Mouse (Mus musculus): ENCODE data around the gene Atxn2.

DNA sequence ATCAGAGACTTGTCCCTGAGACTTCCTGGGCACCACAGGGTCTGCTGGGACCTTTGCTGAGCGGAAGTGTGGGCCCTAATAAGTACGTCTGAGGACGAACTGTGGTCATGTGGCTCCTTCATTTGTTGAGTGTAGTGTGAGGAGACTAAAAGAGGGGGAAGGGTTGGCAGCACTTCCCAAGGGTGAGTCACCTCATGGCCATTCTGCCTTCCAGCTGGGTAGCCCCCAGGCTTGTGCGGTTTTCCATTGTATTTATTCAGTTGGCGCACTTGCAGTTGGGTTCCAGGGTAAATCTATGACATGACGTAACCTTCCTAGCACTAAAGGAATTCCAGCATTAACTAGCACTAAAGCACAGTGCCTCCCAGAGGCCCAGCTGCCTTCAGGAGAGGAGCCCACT is 25.6 kb upstream of the Atxn2 start:
- TF ChIP-seq CTCF (IDR thresholded peaks at IDR 0.05; ENCODE audit: control insufficient read depth, insufficient read depth, low read length) (no peak), POLR2A (IDR thresholded peaks at IDR 0.05; ENCODE audit: borderline replicate concordance, control insufficient read depth, low read depth, low read length) (no peak)
